Mouse (Mus musculus) brain, embryonic 14.5 days (tissue): ENCODE data around the gene Olfr193. TPM values are rescaled to one million over a fixed set of nuclear protein-coding genes. Genes with fewer than 3 reads are reported as not detected.

Experiments used
- polyA plus RNA-seq: library from polyadenylated mRNA; depleted of rRNA; stranded (reverse); fragments of >200 nt; gene quantifications from 2 replicates; pipeline ENCODE4 v1.2.3, GENCODE M21; 2012; rRNA removed

Olfr193 gene
- polyA plus RNA-seq, 1 experiment = not detected

Other genes starting within 250 kb of the Olfr193 start
- gene Olfr177, start 237.1 kb downstream of the Olfr193 start, polyA plus RNA-seq = not detected in 2 replicates
- not detected in 2 replicates for gene Olfr178, start 219.8 kb downstream of the Olfr193 start, polyA plus RNA-seq
- gene Olfr181, start 183.1 kb downstream of the Olfr193 start, polyA plus RNA-seq = not detected in 2 replicates
- gene Olfr180, start 182.5 kb downstream of the Olfr193 start, polyA plus RNA-seq = not detected in 2 replicates
- gene Olfr183, start 116.5 kb downstream of the Olfr193 start, polyA plus RNA-seq = not detected in 2 replicates
- gene Olfr186, start 81.6 kb downstream of the Olfr193 start, polyA plus RNA-seq = not detected in 2 replicates
- gene Olfr187, start 72.1 kb downstream of the Olfr193 start, polyA plus RNA-seq = not detected in 2 replicates
- not detected in 2 replicates for gene Olfr190, start 33.9 kb downstream of the Olfr193 start, polyA plus RNA-seq
- not detected in 2 replicates for gene Olfr191, start 22.1 kb downstream of the Olfr193 start, polyA plus RNA-seq
- gene Olfr194, start 9.2 kb upstream of the Olfr193 start, polyA plus RNA-seq = not detected in 2 replicates
- not detected in 2 replicates for gene Olfr195, start 35.2 kb upstream of the Olfr193 start, polyA plus RNA-seq
- gene Olfr196, start 58.6 kb upstream of the Olfr193 start, polyA plus RNA-seq = not detected in 2 replicates
- gene Olfr198, start 91.7 kb upstream of the Olfr193 start, polyA plus RNA-seq = not detected in 2 replicates
- not detected in 2 replicates for gene Olfr199, start 107.9 kb upstream of the Olfr193 start, polyA plus RNA-seq
- not detected in 2 replicates for gene Olfr201, start 160.8 kb upstream of the Olfr193 start, polyA plus RNA-seq
- gene Olfr202, start 174.9 kb upstream of the Olfr193 start, polyA plus RNA-seq = not detected in 2 replicates
- gene Olfr203, start 187.0 kb upstream of the Olfr193 start, polyA plus RNA-seq = not detected in 2 replicates
- not detected in 2 replicates for gene Olfr204, start 206.4 kb upstream of the Olfr193 start, polyA plus RNA-seq
- not detected in 2 replicates for gene Olfr205, start 219.3 kb upstream of the Olfr193 start, polyA plus RNA-seq
- gene Olfr206, start 237.4 kb upstream of the Olfr193 start, polyA plus RNA-seq = not detected in 2 replicates